Mouse (Mus musculus) MEL (cell line): ENCODE results near the gene Hes3.

Source experiments
- CHD1 ChIP-seq: IDR thresholded peaks from 2 replicates; pipeline ENCODE4 v1.6.1; 2012; ENCODE audit warnings: low read depth, mild to moderate bottlenecking, inconsistent platforms, low read length, improper control_type of control experiment
- CTCF ChIP-seq, 3 experiments: IDR thresholded peaks in 2 of 3; conservative IDR thresholded peaks in 1 of 3; 2 replicates each; pipeline ENCODE4 v1.5.1; 2011 to 2012; ENCODE audit warnings: low read length in 3 of 3, low read depth in 2 of 3, mild to moderate bottlenecking in 2 of 3, improper control_type of control experiment in 1 of 3, inconsistent platforms in 1 of 3, mixed read lengths in 1 of 3, moderate library complexity in 1 of 3; ENCODE audit not compliant: control insufficient read depth in 1 of 3, insufficient read depth in 1 of 3, poor library complexity in 1 of 3, severe bottlenecking in 1 of 3
- GABPA ChIP-seq: IDR thresholded peaks from 2 replicates; pipeline ENCODE4 v1.6.1; 2012; ENCODE audit warnings: low read depth, mild to moderate bottlenecking, inconsistent platforms, low read length, improper control_type of control experiment, moderate library complexity
- GATA1 ChIP-seq: IDR thresholded peaks from 2 replicates; pipeline ENCODE4 v1.6.1; 2011; ENCODE audit warnings: low read depth, low read length, improper control_type of control experiment
- JUND ChIP-seq: IDR thresholded peaks from 2 replicates; pipeline ENCODE4 v1.6.1; 2011; ENCODE audit warnings: low read depth, mild to moderate bottlenecking, improper control_type of control experiment, low read length
- MAFK ChIP-seq: IDR thresholded peaks from 2 replicates; pipeline ENCODE4 v1.6.1; 2011; ENCODE audit warnings: low read depth, mild to moderate bottlenecking, low read length, improper control_type of control experiment, borderline replicate concordance
- MEF2A ChIP-seq: IDR thresholded peaks from 2 replicates; pipeline ENCODE4 v1.6.1; 2014; ENCODE audit warnings: low read depth, mild to moderate bottlenecking, inconsistent platforms, low read length, improper control_type of control experiment; ENCODE audit not compliant: poor library complexity, insufficient replicate concordance, severe bottlenecking; ENCODE audit errors: extremely low read depth
- NELFE ChIP-seq: IDR thresholded peaks from 2 replicates; pipeline ENCODE4 v1.6.1; 2011; ENCODE audit warnings: low read depth, low read length, improper control_type of control experiment
- POLR2A ChIP-seq, 2 experiments: IDR thresholded peaks; 2 replicates each; pipeline ENCODE4 v1.6.1; 2011 to 2012; ENCODE audit warnings: low read length in 2 of 2, mild to moderate bottlenecking in 2 of 2, control low read depth in 1 of 2, improper control_type of control experiment in 1 of 2, low read depth in 1 of 2, moderate library complexity in 1 of 2; ENCODE audit not compliant: control insufficient read depth in 1 of 2, insufficient read depth in 1 of 2, poor library complexity in 1 of 2
- POLR2AphosphoS5 ChIP-seq: IDR thresholded peaks from 2 replicates; pipeline ENCODE4 v1.6.1; 2012; ENCODE audit warnings: low read depth, borderline replicate concordance, mild to moderate bottlenecking, inconsistent platforms, low read length, moderate library complexity, mixed read lengths
- RCOR1 ChIP-seq: IDR thresholded peaks from 2 replicates; pipeline ENCODE4 v1.6.1; 2012; ENCODE audit warnings: low read depth, mild to moderate bottlenecking, inconsistent platforms, low read length, improper control_type of control experiment
- SMC3 ChIP-seq: IDR thresholded peaks from 2 replicates; pipeline ENCODE4 v1.6.1; 2011; ENCODE audit warnings: low read depth, low read length, improper control_type of control experiment
- ZC3H11A ChIP-seq: IDR thresholded peaks from 2 replicates; pipeline ENCODE4 v1.6.1; 2012; ENCODE audit warnings: low read depth, mild to moderate bottlenecking, inconsistent platforms, low read length, improper control_type of control experiment

DNA sequence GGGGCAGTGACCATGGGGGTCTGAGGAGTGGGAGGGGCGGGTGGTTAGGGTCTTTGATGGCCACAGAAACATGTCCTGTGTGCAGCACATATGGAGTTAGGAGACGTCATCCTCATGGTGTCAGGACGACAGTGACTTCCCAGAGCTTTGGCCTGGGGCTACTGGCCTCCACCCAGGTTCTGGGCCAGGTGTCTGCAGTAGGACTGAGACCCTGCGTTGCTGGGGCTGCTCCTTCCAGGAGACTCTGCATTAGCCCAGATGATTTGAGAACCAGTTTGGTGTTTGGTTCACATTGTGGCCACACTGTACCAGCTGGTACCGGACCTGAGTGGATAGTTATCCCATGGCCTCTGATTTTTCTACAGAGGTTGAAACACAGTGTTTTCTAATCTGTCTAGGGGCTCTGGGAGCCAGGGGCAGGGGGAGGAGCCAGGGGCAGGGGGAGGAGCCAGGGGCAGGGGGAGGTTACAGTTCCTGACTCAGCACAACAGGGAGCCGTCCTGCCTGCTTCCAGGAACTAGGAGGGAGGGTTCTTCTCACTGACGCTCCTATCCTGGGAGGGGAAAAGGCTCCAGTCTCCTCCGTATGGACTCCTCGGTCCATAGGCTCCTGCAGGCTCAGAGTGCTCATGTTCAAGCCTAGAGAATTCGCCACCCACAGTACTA is 27.8 kb downstream of the Hes3 start:
- no peak for TF ChIP-seq POLR2AphosphoS5
- no peak for TF ChIP-seq MAFK
- no peak for TF ChIP-seq CTCF (IDR thresholded peaks at IDR 0.05 in 2 of 3, conservative IDR thresholded peaks at IDR 0.05 in 1 of 3; ENCODE audit: control insufficient read depth in 1 of 3, insufficient read depth in 1 of 3, low read depth in 2 of 3, low read length in 3 of 3, poor library complexity in 1 of 3, severe bottlenecking in 1 of 3)
- TF ChIP-seq CHD1, result no peak
- no peak for TF ChIP-seq GABPA
- no peak for TF ChIP-seq SMC3
- TF ChIP-seq POLR2A (IDR thresholded peaks at IDR 0.05; ENCODE audit: control insufficient read depth in 1 of 2, insufficient read depth in 1 of 2, low read depth in 1 of 2, low read length in 2 of 2, poor library complexity in 1 of 2), result no peak
- no peak for TF ChIP-seq MEF2A
- no peak for TF ChIP-seq RCOR1
- no peak for TF ChIP-seq NELFE
- no peak for TF ChIP-seq GATA1
- TF ChIP-seq ZC3H11A, result no peak
- no peak for TF ChIP-seq JUND
